Mouse (Mus musculus) kidney, adult 2 months (tissue): ENCODE measurements around the gene Ly6g6e.

Experiments used
- CTCF ChIP-seq: fragments of 200-500 bp; conservative IDR thresholded peaks from 2 replicates; pipeline ENCODE4 v1.5.1; 2011; ENCODE audit warnings: low read depth, mild to moderate bottlenecking, control low read depth, low read length, moderate library complexity, mixed read lengths; ENCODE audit not compliant: insufficient read depth, insufficient read length
- POLR2A ChIP-seq: fragments of 200-500 bp; IDR thresholded peaks from one replicate; pipeline ENCODE4 v1.6.1; 2011; ENCODE audit warnings: low read depth, low read length, control low read depth

- TF ChIP-seq POLR2A (no peak), CTCF (no peak)
Observed at GRCm38 (mm10) chr17:35048149-35048931, 28.4 kb upstream of the Ly6g6e start.
